ENCODE assay signal across 8 mouse cellular contexts in genomic region chr11:33931836-33932385, GRCm38 (mm10). TPM values are rescaled to one million over a fixed set of nuclear protein-coding genes. Genes with fewer than 3 reads are reported as not detected.
DNase-seq lines count a peak whose midpoint lies in the region; ATAC-seq and TF ChIP-seq lines count a peak whose summit lies in the region.

No protein-coding gene starts in this region.

- peaks cover 16% of the 10 kb centered on the region for H3K27me3 ChIP-seq in heart, embryonic 13.5 days (replicated peaks)
- 0 out of 2 replicates have a peak, but pooled peaks cover 3% of the 10 kb centered on the region for H3K27me3 ChIP-seq in kidney, embryonic 15.5 days
- no peaks in the 10 kb centered on the region for H3K27me3 ChIP-seq in thymus, adult 2 months (ENCODE audit: control insufficient read depth, insufficient read depth, low read length)

- H3K9me3 ChIP-seq in heart, embryonic 13.5 days: no peaks in the 10 kb centered on the region
- no peaks in the 10 kb centered on the region for H3K9me3 ChIP-seq in kidney, embryonic 15.5 days (replicated peaks)

- no peak overlapping the region for H3K4me3 ChIP-seq in heart, embryonic 13.5 days
- H3K4me3 ChIP-seq in bone marrow, adult 2 months (replicated peaks; ENCODE audit: control insufficient read depth, low read depth, low read length): peak overlapping the region; percentile 35
- H3K4me3 ChIP-seq in kidney, embryonic 15.5 days (replicated peaks): peak overlapping the region; percentile 7; the same call in 1 of the 2 replicates
- peak overlapping the region; percentile 4; the same call in 1 of the 2 replicates for H3K4me3 ChIP-seq in macrophage (ENCODE audit: inconsistent target)
- H3K4me3 ChIP-seq in thymus, adult 2 months (ENCODE audit: control insufficient read depth, insufficient read depth, low read length): no peak overlapping the region

- WGBS in heart, embryonic 13.5 days: 12% methylated on average over 10 of the region's 10 CpGs
- WGBS in bone marrow, adult 2 months: 8% methylated on average over 10 of the region's 10 CpGs
- WGBS in kidney, embryonic 15.5 days: 12% methylated on average over 9 of the region's 10 CpGs
- WGBS in macrophage (ENCODE audit: missing documents): 1% methylated on average over 7 of the region's 10 CpGs
- WGBS in thymus, adult 2 months: 8% methylated on average over 10 of the region's 10 CpGs

- TF ChIP-seq CTCF in bone marrow, adult 2 months (IDR thresholded peaks at IDR 0.05; ENCODE audit: control insufficient read depth, insufficient read depth, low read length): no peak
- no peak for TF ChIP-seq CTCF in thymus, adult 2 months (IDR thresholded peaks at IDR 0.05; ENCODE audit: borderline replicate concordance, control insufficient read depth, extremely low read depth, insufficient read depth, low read length, poor library complexity)

- H3K9ac ChIP-seq in heart, embryonic 13.5 days: no peak overlapping the region
- no peak overlapping the region for H3K9ac ChIP-seq in kidney, embryonic 15.5 days

- H3K27ac ChIP-seq in heart, embryonic 13.5 days (replicated peaks): no peak overlapping the region
- H3K27ac ChIP-seq in bone marrow, adult 2 months (ENCODE audit: control insufficient read depth, insufficient read depth, low read depth, low read length, poor library complexity): no peak overlapping the region
- H3K27ac ChIP-seq in kidney, embryonic 15.5 days: 0 out of 2 replicates have a peak overlapping the region, but pooled peaks have one; percentile 41
- H3K27ac ChIP-seq in macrophage: peak overlapping the region; percentile 55
- H3K27ac ChIP-seq in thymus, adult 2 months (ENCODE audit: control insufficient read depth, insufficient read depth, low read length): peak overlapping the region; percentile 82

- intact Hi-C loops in heart, postnatal 25 days (cut with DNase I): no loop called here

- no peaks in the 10 kb centered on the region for H3K36me3 ChIP-seq in heart, embryonic 13.5 days
- H3K36me3 ChIP-seq in kidney, embryonic 15.5 days: no peaks in the 10 kb centered on the region
- H3K36me3 ChIP-seq in macrophage (ENCODE audit: inconsistent target): no peaks in the 10 kb centered on the region
- no peaks in the 10 kb centered on the region for H3K36me3 ChIP-seq in thymus, adult 2 months (ENCODE audit: control insufficient read depth, insufficient read depth, low read length)

- H3K4me1 ChIP-seq in heart, embryonic 13.5 days: peaks cover 6% of the 10 kb centered on the region; the same call in 1 of the 2 replicates
- peaks cover 3% of the 10 kb centered on the region for H3K4me1 ChIP-seq in bone marrow, adult 2 months (ENCODE audit: control insufficient read depth, insufficient read depth, low read length)
- H3K4me1 ChIP-seq in kidney, embryonic 15.5 days: peaks cover 12% of the 10 kb centered on the region
- H3K4me1 ChIP-seq in thymus, adult 2 months (replicated peaks; ENCODE audit: control insufficient read depth, insufficient read depth, low read length): peaks cover 33% of the 10 kb centered on the region

- no peaks in the 10 kb centered on the region for H3K79me2 ChIP-seq in macrophage (ENCODE audit: inconsistent target)

- no peak for TF ChIP-seq POLR2A in bone marrow, adult 2 months (IDR thresholded peaks at IDR 0.05; ENCODE audit: borderline replicate concordance, control insufficient read depth, low read depth, low read length)
- TF ChIP-seq POLR2A in thymus, adult 2 months (IDR thresholded peaks at IDR 0.05; ENCODE audit: control insufficient read depth, extremely low read depth, insufficient read depth, low read length, poor library complexity): no peak

- DNase-seq in heart, postnatal 25 days (ENCODE audit: low spot score): no peak
- peak; percentile 75 for DNase-seq in thymus, adult 2 months
- no peak for DNase-seq in right cerebral cortex, postnatal 10 days (ENCODE audit: low spot score in 2 of 2)
- DNase-seq in layer of hippocampus, postnatal 10 days (ENCODE audit: low spot score in 2 of 2): no peak

- ATAC-seq in heart, embryonic 13.5 days (ENCODE audit: extremely low read depth, insufficient number of reproducible peaks, low FRiP score, low TSS enrichment): no peak
- ATAC-seq in kidney, embryonic 15.5 days (replicated peaks; ENCODE audit: low FRiP score): peak; percentile 55

- H3K4me2 ChIP-seq in heart, embryonic 13.5 days: peak overlapping the region; percentile 13; the same call in 1 of the 2 replicates
- H3K4me2 ChIP-seq in kidney, embryonic 15.5 days: peak overlapping the region; percentile 51

RNA-seq across cellular contexts. Expression of gene Kcnmb1, which starts 30.9 kb away (rescaled TPM):
- polyA plus RNA-seq in heart, embryonic 13.5 days (2015; fragmentation: Nextera tagmentation; extraction: Ambion mirVana): 3.0 and 3.3 TPM in 2 replicates
- 1 to 10 TPM in 1 of 2 experiments, under 1 TPM in 1; 0.70 to 1.1 TPM for total RNA-seq in heart, postnatal 25 days (2021)
- polyA plus RNA-seq in bone marrow, adult 2 months (2011; ENCODE audit: insufficient read depth, insufficient read length, low replicate concordance, missing spikeins): not detected in 2 replicates
- polyA plus RNA-seq in kidney, embryonic 15.5 days (2015; fragmentation: Nextera tagmentation; extraction: Ambion mirVana): 0.42 and 0.71 TPM in 2 replicates
- not detected for total RNA-seq in macrophage (2018; cell fraction: chromatin; rRNA removed)
- not detected for total RNA-seq in macrophage (2018; cell fraction: cytosol; rRNA removed)
- not detected for total RNA-seq in macrophage (2018; cell fraction: nucleus; rRNA removed)
- not detected in 3 replicates for polyA plus RNA-seq in macrophage (2018)
- 0.45 and 0.50 TPM in 2 replicates for polyA plus RNA-seq in thymus, adult 2 months (2012; rRNA removed)
- total RNA-seq in layer of hippocampus, postnatal 10 days (2021): under 1 TPM; 0.27 to 0.33 TPM

Comparison
In these comparisons a context has a peak if more than half of its experiments do, and no peak if none do; other contexts are left out.
1. H3K27ac ChIP-seq: peak in kidney, embryonic 15.5 days (single experiment), macrophage (single experiment) and thymus, adult 2 months (single experiment); none in heart, embryonic 13.5 days (single experiment) and bone marrow, adult 2 months (single experiment).
2. H3K4me3 ChIP-seq: peak in bone marrow, adult 2 months (single experiment), kidney, embryonic 15.5 days (single experiment) and macrophage (single experiment); none in heart, embryonic 13.5 days (single experiment) and thymus, adult 2 months (single experiment).